Comparison of ENCODE assay signal across 14 mouse cellular contexts in genomic region chr4:140944356-140944755, GRCm38 (mm10). TPM values are rescaled to one million over a fixed set of nuclear protein-coding genes. Genes with fewer than 3 reads are reported as not detected.
DNase-seq lines count a peak whose midpoint lies in the region; ATAC-seq and TF ChIP-seq lines count a peak whose summit lies in the region.
"Had no signal": no experiment of that assay in that cellular context is flagged by ENCODE, and none has a peak within 500 bp of the region (broad histone marks: within the 10 kb centered on the region; RNA-seq: fewer than 3 reads in every experiment).

No protein-coding gene starts in this region.

- TF ChIP-seq POLR2A in CH12.LX (IDR thresholded peaks at IDR 0.05; ENCODE audit: low read depth, low read length) = no peak
- TF ChIP-seq POLR2A in thymus, adult 2 months (IDR thresholded peaks at IDR 0.05; ENCODE audit: control insufficient read depth, extremely low read depth, insufficient read depth, low read length, poor library complexity) = no peak; the same call in 1 of the 2 replicates

- H3K27me3 ChIP-seq in heart, embryonic 16.5 days (ENCODE audit: control insufficient read depth, insufficient read depth, low read length) = no peaks in the 10 kb centered on the region
- peaks cover 19% of the 10 kb centered on the region for H3K27me3 ChIP-seq in CH12.LX (replicated peaks)
- H3K27me3 ChIP-seq in thymus, adult 2 months (ENCODE audit: control insufficient read depth, insufficient read depth, low read length) = no peaks in the 10 kb centered on the region
- no peaks in the 10 kb centered on the region for H3K27me3 ChIP-seq in stomach, postnatal 0 days (ENCODE audit: control insufficient read depth, insufficient read depth, low read length)
- H3K27me3 ChIP-seq: limb, embryonic 12.5 days; midbrain, embryonic 13.5 days; neural tube, embryonic 12.5 days had no signal

- H3K27ac ChIP-seq in heart, embryonic 16.5 days (ENCODE audit: low read length) = peak overlapping the region; percentile 75
- no peak overlapping the region for H3K27ac ChIP-seq in CH12.LX (ENCODE audit: insufficient read depth, low read depth)
- peak overlapping the region; percentile 99 for H3K27ac ChIP-seq in thymus, adult 2 months (ENCODE audit: control insufficient read depth, insufficient read depth, low read length)
- no peak overlapping the region for H3K27ac ChIP-seq in stomach, postnatal 0 days (replicated peaks)
- H3K27ac ChIP-seq: kidney, postnatal 0 days; limb, embryonic 12.5 days; midbrain, embryonic 13.5 days; neural tube, embryonic 12.5 days had no signal

- no peaks in the 10 kb centered on the region for H3K36me3 ChIP-seq in heart, embryonic 16.5 days (ENCODE audit: control insufficient read depth, insufficient read depth)
- no peaks in the 10 kb centered on the region for H3K36me3 ChIP-seq in CH12.LX (replicated peaks in 1 of 2; ENCODE audit: control insufficient read depth in 1 of 2, insufficient read depth in 1 of 2, low read length in 1 of 2)
- H3K36me3 ChIP-seq in thymus, adult 2 months (ENCODE audit: control insufficient read depth, insufficient read depth, low read length) = no peaks in the 10 kb centered on the region
- no peaks in the 10 kb centered on the region for H3K36me3 ChIP-seq in stomach, postnatal 0 days (ENCODE audit: control insufficient read depth, insufficient read depth, low read length)
- H3K36me3 ChIP-seq: limb, embryonic 12.5 days; midbrain, embryonic 13.5 days; neural tube, embryonic 12.5 days had no signal

- DNase-seq in heart, adult 11 months = no peak
- DNase-seq in CH12.LX (ENCODE audit: extremely low read depth) = peak; percentile 34
- DNase-seq in thymus, adult 2 months = peak; percentile 63
- DNase-seq in stomach, postnatal 0 days (ENCODE audit: low spot score) = no peak
- no peak for DNase-seq in MN1 (ENCODE audit: low spot score)
- no peak for DNase-seq in ovary, postnatal 36 days (ENCODE audit: low spot score)
- DNase-seq: adrenal gland, adult 8-10 months; heart, postnatal 14 days had no signal

- no peak overlapping the region; the same call in 1 of the 2 replicates for H3K4me2 ChIP-seq in heart, embryonic 16.5 days (ENCODE audit: low read depth, low read length)
- H3K4me2 ChIP-seq in CH12.LX (ENCODE audit: insufficient read depth, low read depth, poor library complexity, severe bottlenecking) = no peak overlapping the region
- no peak overlapping the region for H3K4me2 ChIP-seq in stomach, postnatal 0 days (replicated peaks; ENCODE audit: low read depth)
- H3K4me2 ChIP-seq: limb, embryonic 12.5 days; midbrain, embryonic 13.5 days; neural tube, embryonic 12.5 days had no signal

- 0 out of 2 replicates have a peak, but pooled peaks have one; percentile 19 for ATAC-seq in heart, embryonic 16.5 days (replicated peaks; ENCODE audit: extremely low read depth, insufficient read depth, low FRiP score)
- 0 out of 2 replicates have a peak, but pooled peaks have one; percentile 11 for ATAC-seq in megakaryocyte progenitor cell, adult 5-6 weeks (replicated peaks; ENCODE audit: poor library complexity)
- no peak for ATAC-seq in stomach, postnatal 0 days (ENCODE audit: low FRiP score, low TSS enrichment)
- ATAC-seq: midbrain, embryonic 13.5 days had no signal

- peaks cover 3% of the 10 kb centered on the region; the same call in 1 of the 2 replicates for H3K9me3 ChIP-seq in heart, embryonic 16.5 days (replicated peaks; ENCODE audit: control insufficient read depth, low read length)
- H3K9me3 ChIP-seq in CH12.LX (replicated peaks; ENCODE audit: low read length) = peaks cover 14% of the 10 kb centered on the region
- no peaks in the 10 kb centered on the region for H3K9me3 ChIP-seq in stomach, postnatal 0 days (ENCODE audit: control insufficient read depth, low read length)
- H3K9me3 ChIP-seq: midbrain, embryonic 13.5 days; neural tube, embryonic 12.5 days had no signal

- TF ChIP-seq RAD21 in CH12.LX (IDR thresholded peaks at IDR 0.05; ENCODE audit: low read depth, low read length) = no peak

- no peak overlapping the region for H3K4me3 ChIP-seq in heart, embryonic 16.5 days (ENCODE audit: low read length)
- H3K4me3 ChIP-seq in CH12.LX (replicated peaks in 1 of 3; ENCODE audit: low read depth in 2 of 3, low read length in 2 of 3, poor library complexity in 1 of 3) = no peak overlapping the region
- H3K4me3 ChIP-seq in thymus, adult 2 months (ENCODE audit: control insufficient read depth, insufficient read depth, low read length) = no peak overlapping the region
- no peak overlapping the region for H3K4me3 ChIP-seq in stomach, postnatal 0 days (ENCODE audit: low read depth, low read length)
- H3K4me3 ChIP-seq: limb, embryonic 12.5 days; midbrain, embryonic 13.5 days; neural tube, embryonic 12.5 days had no signal

- dilution Hi-C loops in CH12.LX (cut with MboI; ENCODE audit: extremely low pct_ligation_motif_present, extremely low pct_unique_long_range_greater_than_20kb, low sequenced_read_pairs) = no loop called here

- no peak for TF ChIP-seq EP300 in CH12.LX (IDR thresholded peaks at IDR 0.05; ENCODE audit: low read length)
- no peak for TF ChIP-seq EP300 in stomach, postnatal 0 days (optimal IDR thresholded peaks at IDR 0.05)

- no peak overlapping the region for H3K9ac ChIP-seq in heart, embryonic 16.5 days (ENCODE audit: low read length)
- no peak overlapping the region for H3K9ac ChIP-seq in CH12.LX (ENCODE audit: insufficient read depth, low read depth)
- H3K9ac ChIP-seq in stomach, postnatal 0 days (ENCODE audit: low read length) = no peak overlapping the region
- H3K9ac ChIP-seq: limb, embryonic 12.5 days; midbrain, embryonic 13.5 days; neural tube, embryonic 12.5 days had no signal

- WGBS in heart, embryonic 16.5 days = 84% methylated on average over 12 of the region's 12 CpGs
- WGBS in thymus, adult 2 months = 8% methylated on average over 12 of the region's 12 CpGs
- WGBS in stomach, postnatal 0 days = 85% methylated on average over 12 of the region's 12 CpGs

- in situ Hi-C loops in CH12.LX (cut with MboI; ENCODE audit: low pct_ligation_motif_present, low pct_unique_long_range_greater_than_20kb, low sequenced_read_pairs) = no loop called here

- H3K4me1 ChIP-seq in heart, embryonic 16.5 days (ENCODE audit: control insufficient read depth, insufficient read depth, low read length) = no peaks in the 10 kb centered on the region; the same call in 1 of the 2 replicates
- peaks cover 3 to 15% of the 10 kb centered on the region in 2 experiments; a peak in 3 of 4 replicates for H3K4me1 ChIP-seq in CH12.LX (ENCODE audit: control insufficient read depth in 1 of 2, insufficient read depth in 2 of 2)
- H3K4me1 ChIP-seq in thymus, adult 2 months (replicated peaks; ENCODE audit: control insufficient read depth, insufficient read depth, low read length) = peaks cover 48% of the 10 kb centered on the region
- H3K4me1 ChIP-seq in stomach, postnatal 0 days (replicated peaks; ENCODE audit: control insufficient read depth, insufficient read depth) = no peaks in the 10 kb centered on the region
- H3K4me1 ChIP-seq: midbrain, embryonic 13.5 days; neural tube, embryonic 12.5 days had no signal

- TF ChIP-seq CTCF in CH12.LX (conservative IDR thresholded peaks at IDR 0.05 in 1 of 2, IDR thresholded peaks at IDR 0.05 in 1 of 2; ENCODE audit: low read depth in 2 of 2, low read length in 2 of 2) = no peak
- peak; percentile 17; the same call in 1 of the 2 replicates for TF ChIP-seq CTCF in thymus, adult 2 months (IDR thresholded peaks at IDR 0.05; ENCODE audit: borderline replicate concordance, control insufficient read depth, extremely low read depth, insufficient read depth, low read length, poor library complexity)
- no peak for TF ChIP-seq CTCF in stomach, postnatal 0 days (IDR thresholded peaks at IDR 0.05; ENCODE audit: low read depth)

- H3K79me2 ChIP-seq in CH12.LX (replicated peaks; ENCODE audit: control insufficient read depth, extremely low read depth, insufficient read depth, poor library complexity, severe bottlenecking) = no peaks in the 10 kb centered on the region

TF ChIP-seq in CH12.LX, 34 proteins besides CTCF, POLR2A, EP300 and RAD21 (continues in another document):
- no peak for TF ChIP-seq BHLHE40 (IDR thresholded peaks at IDR 0.05; ENCODE audit: low read depth, low read length)
- no peak for TF ChIP-seq TCF12 (IDR thresholded peaks at IDR 0.05; ENCODE audit: low read depth, low read length)
- TF ChIP-seq HCFC1 (IDR thresholded peaks at IDR 0.05; ENCODE audit: low read depth, low read length) = no peak
- TF ChIP-seq TBP (conservative IDR thresholded peaks at IDR 0.05; ENCODE audit: low read depth, low read length) = no peak
- no peak for TF ChIP-seq MAX (IDR thresholded peaks at IDR 0.05; ENCODE audit: low read length)
- TF ChIP-seq IRF4 (IDR thresholded peaks at IDR 0.05; ENCODE audit: low read depth, low read length) = no peak
- TF ChIP-seq PAX5 (IDR thresholded peaks at IDR 0.05; ENCODE audit: low read length) = no peak; the same call in 1 of the 2 replicates

RNA-seq across cellular contexts. Expression of gene Sdhb, which starts 16.6 kb away (rescaled TPM):
- polyA plus RNA-seq in heart, embryonic 16.5 days (2015; fragmentation: Nextera tagmentation; extraction: Ambion mirVana) = 1,158 and 1,167 TPM in 2 replicates
- total RNA-seq in CH12.LX (2012; rRNA removed) (184 and 188 TPM in 2 replicates), CH12.LX (2014; rRNA removed) (178 and 190 TPM in 2 replicates)
- polyA plus RNA-seq in CH12.LX (2012; ENCODE audit: insufficient read length, low read depth) = 156 and 162 TPM in 2 replicates
- 160 and 167 TPM in 2 replicates for total RNA-seq in megakaryocyte progenitor cell, adult 5-6 weeks (2015)
- total RNA-seq in megakaryocyte progenitor cell, adult 5-6 weeks (2017) = 91.4 and 129 TPM in 2 replicates
- polyA plus RNA-seq in thymus, adult 2 months (2012; rRNA removed) = 194 and 239 TPM in 2 replicates
- polyA plus RNA-seq in stomach, postnatal 0 days (2015; fragmentation: Nextera tagmentation; extraction: Ambion mirVana) = 374 and 382 TPM in 2 replicates

RNA-seq across cellular contexts. Expression of gene Padi2, which starts 38.2 kb away (rescaled TPM):
- polyA plus RNA-seq in heart, embryonic 16.5 days (2015; fragmentation: Nextera tagmentation; extraction: Ambion mirVana) = 2.1 and 2.6 TPM in 2 replicates
- total RNA-seq in CH12.LX (2012; rRNA removed) = 0.04 TPM in 1 of 2 replicates, not detected in the other
- 0.04 TPM in 1 of 2 replicates, not detected in the other for total RNA-seq in CH12.LX (2014; rRNA removed)
- not detected in 2 replicates for polyA plus RNA-seq in CH12.LX (2012; ENCODE audit: insufficient read length, low read depth)
- 5.5 and 5.7 TPM in 2 replicates for total RNA-seq in megakaryocyte progenitor cell, adult 5-6 weeks (2015)
- 4.8 and 5.0 TPM in 2 replicates for total RNA-seq in megakaryocyte progenitor cell, adult 5-6 weeks (2017)
- polyA plus RNA-seq in thymus, adult 2 months (2012; rRNA removed) = 19.5 and 21.9 TPM in 2 replicates
- polyA plus RNA-seq in stomach, postnatal 0 days (2015; fragmentation: Nextera tagmentation; extraction: Ambion mirVana) = 0.64 and 0.69 TPM in 2 replicates

RNA-seq across cellular contexts. Expression of gene Atp13a2, which starts 42.3 kb away (rescaled TPM):
- polyA plus RNA-seq in heart, embryonic 16.5 days (2015; fragmentation: Nextera tagmentation; extraction: Ambion mirVana) = 28.9 and 30.7 TPM in 2 replicates
- total RNA-seq in CH12.LX (2012; rRNA removed) (47.6 and 48.5 TPM in 2 replicates), CH12.LX (2014; rRNA removed) (22.2 and 24.8 TPM in 2 replicates)
- polyA plus RNA-seq in CH12.LX (2012; ENCODE audit: insufficient read length, low read depth) = 44.2 and 54.7 TPM in 2 replicates
- 9.0 and 13.1 TPM in 2 replicates for total RNA-seq in megakaryocyte progenitor cell, adult 5-6 weeks (2015)
- 19.2 and 23.4 TPM in 2 replicates for total RNA-seq in megakaryocyte progenitor cell, adult 5-6 weeks (2017)
- polyA plus RNA-seq in thymus, adult 2 months (2012; rRNA removed) = 300 and 301 TPM in 2 replicates
- polyA plus RNA-seq in stomach, postnatal 0 days (2015; fragmentation: Nextera tagmentation; extraction: Ambion mirVana) = 14.4 and 15.9 TPM in 2 replicates

Comparison
In these comparisons a context has a peak if more than half of its experiments do, and no peak if none do; other contexts are left out.
1. H3K27ac ChIP-seq: peak in heart, embryonic 16.5 days (single experiment) and thymus, adult 2 months (single experiment); none in CH12.LX (single experiment) and stomach, postnatal 0 days (single experiment).
2. DNase-seq: peak in CH12.LX (single experiment) and thymus, adult 2 months (single experiment); none in heart, adult 11 months (single experiment), stomach, postnatal 0 days (single experiment), MN1 (single experiment) and ovary, postnatal 36 days (single experiment).